ENCODE assay signal across 26 mouse cellular contexts in genomic region chr5:105011570-105011969, GRCm38 (mm10). TPM values are rescaled to one million over a fixed set of nuclear protein-coding genes. Genes with fewer than 3 reads are reported as not detected.
DNase-seq lines count a peak whose midpoint lies in the region; ATAC-seq and TF ChIP-seq lines count a peak whose summit lies in the region.
"Had no signal": no experiment of that assay in that cellular context is flagged by ENCODE, and none has a peak within 500 bp of the region (broad histone marks: within the 10 kb centered on the region; RNA-seq: fewer than 3 reads in every experiment).

No protein-coding gene starts in this region.

- TF ChIP-seq POLR2A in heart, adult 2 months (IDR thresholded peaks at IDR 0.05; ENCODE audit: insufficient read depth, low read depth, low read length): no peak
- TF ChIP-seq POLR2A in CH12.LX (IDR thresholded peaks at IDR 0.05; ENCODE audit: low read depth, low read length): no peak

- 81% methylated on average over 4 of the region's 4 CpGs for WGBS in heart, adult 2 months

- no peaks in the 10 kb centered on the region for H3K4me1 ChIP-seq in heart, adult 2 months (ENCODE audit: control insufficient read depth, insufficient read depth, low read length)
- H3K4me1 ChIP-seq in CH12.LX (ENCODE audit: control insufficient read depth in 1 of 2, insufficient read depth in 2 of 2): peaks cover 3 to 15% of the 10 kb centered on the region in 2 experiments; a peak in 1 of 4 replicates
- H3K4me1 ChIP-seq: embryonic facial prominence, embryonic 12.5 days; embryonic facial prominence, embryonic 15.5 days; forebrain, embryonic 12.5 days; forebrain, embryonic 15.5 days; heart, embryonic 12.5 days; heart, embryonic 15.5 days; hindbrain, embryonic 10.5 days had no signal

- H3K36me3 ChIP-seq in heart, adult 2 months (ENCODE audit: control insufficient read depth, insufficient read depth, low read length): no peaks in the 10 kb centered on the region
- H3K36me3 ChIP-seq in CH12.LX (replicated peaks in 1 of 2; ENCODE audit: control insufficient read depth in 1 of 2, insufficient read depth in 1 of 2, low read length in 1 of 2): peaks cover 10 to 24% of the 10 kb centered on the region in 2 experiments
- H3K36me3 ChIP-seq: embryonic facial prominence, embryonic 12.5 days; embryonic facial prominence, embryonic 15.5 days; forebrain, embryonic 12.5 days; forebrain, embryonic 15.5 days; G1E; heart, embryonic 12.5 days; heart, embryonic 15.5 days; hindbrain, embryonic 10.5 days had no signal

- no peak overlapping the region for H3K9ac ChIP-seq in heart, adult 2 months (ENCODE audit: low read depth, low read length)
- no peak overlapping the region for H3K9ac ChIP-seq in CH12.LX (ENCODE audit: insufficient read depth, low read depth)
- H3K9ac ChIP-seq: embryonic facial prominence, embryonic 12.5 days; embryonic facial prominence, embryonic 15.5 days; forebrain, embryonic 12.5 days; forebrain, embryonic 15.5 days; heart, embryonic 12.5 days; heart, embryonic 15.5 days; hindbrain, embryonic 14.5 days had no signal

- no peak overlapping the region for H3K27ac ChIP-seq in heart, adult 2 months
- H3K27ac ChIP-seq in CH12.LX (ENCODE audit: insufficient read depth, low read depth): no peak overlapping the region
- H3K27ac ChIP-seq: embryonic facial prominence, embryonic 12.5 days; embryonic facial prominence, embryonic 15.5 days; forebrain, embryonic 12.5 days; forebrain, embryonic 15.5 days; heart, embryonic 15.5 days; hindbrain, embryonic 10.5 days; hindbrain, embryonic 14.5 days; hindbrain, postnatal 0 days had no signal

- no peaks in the 10 kb centered on the region for H3K9me3 ChIP-seq in CH12.LX (replicated peaks; ENCODE audit: low read length)
- H3K9me3 ChIP-seq: embryonic facial prominence, embryonic 12.5 days; embryonic facial prominence, embryonic 15.5 days; forebrain, embryonic 15.5 days; heart, embryonic 12.5 days; heart, embryonic 15.5 days had no signal

- TF ChIP-seq CTCF in heart, adult 2 months (IDR thresholded peaks at IDR 0.05): no peak
- TF ChIP-seq CTCF in CH12.LX (conservative IDR thresholded peaks at IDR 0.05 in 1 of 2, IDR thresholded peaks at IDR 0.05 in 1 of 2; ENCODE audit: low read depth in 2 of 2, low read length in 2 of 2): no peak

- no peaks in the 10 kb centered on the region for H3K27me3 ChIP-seq in heart, adult 2 months (ENCODE audit: control insufficient read depth, insufficient read depth, low read length)
- no peaks in the 10 kb centered on the region for H3K27me3 ChIP-seq in CH12.LX (replicated peaks)
- H3K27me3 ChIP-seq: embryonic facial prominence, embryonic 12.5 days; embryonic facial prominence, embryonic 15.5 days; forebrain, embryonic 12.5 days; forebrain, embryonic 15.5 days; heart, embryonic 12.5 days; heart, embryonic 15.5 days; Patski had no signal

- no peak for TF ChIP-seq EP300 in heart, adult 2 months (IDR thresholded peaks at IDR 0.05; ENCODE audit: insufficient read depth, low read depth, low read length)
- TF ChIP-seq EP300 in CH12.LX (IDR thresholded peaks at IDR 0.05; ENCODE audit: low read length): no peak

- peak; percentile 48 for DNase-seq in heart, adult 11 months
- no peak for DNase-seq in heart, adult 2 months
- peak; percentile 6 for DNase-seq in CH12.LX (ENCODE audit: extremely low read depth)
- DNase-seq in adrenal gland, postnatal 4 days (ENCODE audit: low spot score in 2 of 2): no peak
- DNase-seq: adrenal gland, postnatal 14 days; cerebellum, adult 18-20 months; cerebellum, adult 9-10 months; cerebellum, postnatal 14 days; gastrocnemius, postnatal 25 days; heart, postnatal 10 days; heart, postnatal 36 days had no signal

- no peaks in the 10 kb centered on the region for H3K79me2 ChIP-seq in heart, adult 2 months (replicated peaks; ENCODE audit: control insufficient read depth, insufficient read depth, low read length)
- no peaks in the 10 kb centered on the region for H3K79me2 ChIP-seq in CH12.LX (replicated peaks; ENCODE audit: control insufficient read depth, extremely low read depth, insufficient read depth, poor library complexity, severe bottlenecking)

- H3K4me3 ChIP-seq in heart, adult 2 months: no peak overlapping the region
- no peak overlapping the region for H3K4me3 ChIP-seq in CH12.LX (replicated peaks in 1 of 3; ENCODE audit: low read depth in 2 of 3, low read length in 2 of 3, poor library complexity in 1 of 3)
- H3K4me3 ChIP-seq: embryonic facial prominence, embryonic 12.5 days; embryonic facial prominence, embryonic 15.5 days; forebrain, embryonic 12.5 days; forebrain, embryonic 15.5 days; heart, embryonic 12.5 days; heart, embryonic 15.5 days; hindbrain, embryonic 10.5 days had no signal

- no peak overlapping the region for H3K4me2 ChIP-seq in CH12.LX (ENCODE audit: insufficient read depth, low read depth, poor library complexity, severe bottlenecking)
- H3K4me2 ChIP-seq: embryonic facial prominence, embryonic 12.5 days; embryonic facial prominence, embryonic 15.5 days; forebrain, embryonic 12.5 days; forebrain, embryonic 15.5 days; heart, embryonic 12.5 days; heart, embryonic 15.5 days; hindbrain, embryonic 14.5 days had no signal

- dilution Hi-C loops in CH12.LX (cut with MboI; ENCODE audit: extremely low pct_ligation_motif_present, extremely low pct_unique_long_range_greater_than_20kb, low sequenced_read_pairs): no loop called here

- peak; percentile 84 for ATAC-seq in granulocyte monocyte progenitor cell, adult 5-6 weeks (replicated peaks; ENCODE audit: poor library complexity, severe bottlenecking)
- no peak for ATAC-seq in megakaryocyte-erythroid progenitor cell, adult 5-6 weeks (replicated peaks; ENCODE audit: low FRiP score, low TSS enrichment, poor library complexity, severe bottlenecking)
- ATAC-seq: forebrain, embryonic 15.5 days; hindbrain, postnatal 0 days; inflammation-experienced regulatory T-cells, adult 6 months; intestine, embryonic 16.5 days; Patski had no signal

- in situ Hi-C loops in CH12.LX (cut with MboI; ENCODE audit: low pct_ligation_motif_present, low pct_unique_long_range_greater_than_20kb, low sequenced_read_pairs): no loop called here

- no peak for TF ChIP-seq RAD21 in CH12.LX (IDR thresholded peaks at IDR 0.05; ENCODE audit: low read depth, low read length)

- intact Hi-C loops in heart, adult 2 months (cut with DNase I): no loop called here

TF ChIP-seq in CH12.LX, 34 proteins besides CTCF, POLR2A, EP300 and RAD21:
- TF ChIP-seq RCOR1 (conservative IDR thresholded peaks at IDR 0.05; ENCODE audit: low read depth, low read length) (no peak), MAX (IDR thresholded peaks at IDR 0.05; ENCODE audit: low read length) (peak; percentile 63; the same call in 1 of the 2 replicates), USF1 (IDR thresholded peaks at IDR 0.05; ENCODE audit: low read depth, low read length) (no peak)

RNA-seq across cellular contexts. Expression of gene Abcg3, which starts 29.1 kb away (rescaled TPM):
- total RNA-seq in heart, adult 2 months (2021): under 1 TPM; 0.18 to 0.23 TPM
- 0.26 and 0.27 TPM in 2 replicates for polyA plus RNA-seq in heart, adult 2 months (2012; rRNA removed)
- total RNA-seq in CH12.LX (2012; rRNA removed) (not detected in 2 replicates), CH12.LX (2014; rRNA removed) (not detected in 2 replicates)
- 0.11 TPM in 1 of 2 replicates, not detected in the other for polyA plus RNA-seq in CH12.LX (2012; ENCODE audit: insufficient read length, low read depth)
- 0.13 and 1.1 TPM in 2 replicates for total RNA-seq in granulocyte monocyte progenitor cell, adult 5-6 weeks (2014; fragmentation: Nextera tagmentation)
- 0.52 and 0.65 TPM in 2 replicates for total RNA-seq in granulocyte monocyte progenitor cell, adult 5-6 weeks (2017)
- total RNA-seq in megakaryocyte-erythroid progenitor cell, adult 5-6 weeks (2014; fragmentation: Nextera tagmentation): 0.52 and 0.69 TPM in 2 replicates
- 0.56 TPM in 1 of 2 replicates, not detected in the other for total RNA-seq in megakaryocyte-erythroid progenitor cell, adult 5-6 weeks (2017)
- 1 to 10 TPM in 1 of 2 experiments, under 1 TPM in 1; 0.84 to 1.1 TPM for total RNA-seq in adrenal gland, postnatal 4 days (2021)
- polyA plus RNA-seq: G1E, Patski had no signal

Comparison
In these comparisons a context has a peak if more than half of its experiments do, and no peak if none do; other contexts are left out.
1. DNase-seq: peak in heart, adult 11 months (single experiment) and CH12.LX (single experiment); none in heart, adult 2 months (0 of 2) and adrenal gland, postnatal 4 days (0 of 2).